17 mouse cellular contexts compared by ENCODE assay signal in the genomic region with DNA sequence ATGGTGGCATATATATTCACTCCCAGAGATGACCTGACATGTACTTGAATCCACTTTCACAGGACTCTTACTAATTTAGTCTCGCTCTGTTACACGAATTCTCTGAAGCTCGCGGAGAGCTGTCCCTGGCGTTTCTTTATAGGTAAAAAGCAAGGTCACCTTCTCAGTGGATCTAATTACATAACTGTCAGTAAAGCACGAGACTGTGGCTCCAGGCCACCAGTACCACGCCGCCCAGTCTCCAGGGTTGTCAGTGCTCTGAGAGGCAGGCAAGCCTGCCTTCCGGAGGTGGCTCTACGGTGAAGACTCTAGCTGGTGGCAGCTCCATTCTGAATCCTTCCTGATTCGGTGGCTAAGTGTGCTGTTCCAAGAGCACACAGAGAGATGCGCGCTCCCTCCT. TPM values are rescaled to one million over a fixed set of nuclear protein-coding genes. Genes with fewer than 3 reads are reported as not detected.
DNase-seq lines count a peak whose midpoint lies in the region; ATAC-seq and TF ChIP-seq lines count a peak whose summit lies in the region.
"Had no signal": no experiment of that assay in that cellular context is flagged by ENCODE, and none has a peak within 500 bp of the region (broad histone marks: within the 10 kb centered on the region; RNA-seq: fewer than 3 reads in every experiment).

No protein-coding gene starts in this region.

- 0 out of 2 replicates have a peak overlapping the region, but pooled peaks have one; percentile 28 for H3K27ac ChIP-seq in hindbrain, embryonic 14.5 days
- no peak overlapping the region for H3K27ac ChIP-seq in hindbrain, embryonic 11.5 days (ENCODE audit: low read depth, low read length)
- peak overlapping the region; percentile 61 for H3K27ac ChIP-seq in left cerebral cortex, adult 2 months
- H3K27ac ChIP-seq: liver, embryonic 15.5 days; neural tube, embryonic 13.5 days; stomach, embryonic 15.5 days had no signal

- ATAC-seq in hindbrain, embryonic 14.5 days (ENCODE audit: low FRiP score): no peak
- no peak for ATAC-seq in hindbrain, embryonic 11.5 days (ENCODE audit: low FRiP score)
- ATAC-seq: lung, postnatal 0 days had no signal

- H3K4me1 ChIP-seq in hindbrain, embryonic 14.5 days (replicated peaks; ENCODE audit: control insufficient read depth, insufficient read depth, low read length): peaks cover under 1% of the 10 kb centered on the region; the same call in 1 of the 2 replicates
- H3K4me1 ChIP-seq in hindbrain, embryonic 11.5 days (replicated peaks; ENCODE audit: control insufficient read depth, insufficient read depth, low read length): no peaks in the 10 kb centered on the region
- H3K4me1 ChIP-seq: liver, embryonic 15.5 days; stomach, embryonic 15.5 days had no signal

- H3K27me3 ChIP-seq in hindbrain, embryonic 14.5 days (ENCODE audit: control insufficient read depth, insufficient read depth, low read length): no peaks in the 10 kb centered on the region
- H3K27me3 ChIP-seq in hindbrain, embryonic 11.5 days (ENCODE audit: control insufficient read depth, insufficient read depth, low read length): no peaks in the 10 kb centered on the region
- H3K27me3 ChIP-seq: liver, embryonic 15.5 days; neural tube, embryonic 13.5 days; stomach, embryonic 15.5 days had no signal

- no peaks in the 10 kb centered on the region for H3K9me3 ChIP-seq in hindbrain, embryonic 14.5 days (ENCODE audit: control insufficient read depth, low read length)
- no peaks in the 10 kb centered on the region for H3K9me3 ChIP-seq in hindbrain, embryonic 11.5 days (ENCODE audit: control insufficient read depth, low read length)
- H3K9me3 ChIP-seq: G1E; liver, embryonic 15.5 days; neural tube, embryonic 13.5 days; stomach, embryonic 15.5 days had no signal

- no peak overlapping the region for H3K4me2 ChIP-seq in hindbrain, embryonic 14.5 days (replicated peaks)
- H3K4me2 ChIP-seq in hindbrain, embryonic 11.5 days (replicated peaks; ENCODE audit: low read depth, low read length): no peak overlapping the region
- H3K4me2 ChIP-seq: liver, embryonic 15.5 days; neural tube, embryonic 13.5 days; stomach, embryonic 15.5 days had no signal

- intact Hi-C loops in left cerebral cortex, adult 2 months (cut with DNase I): no loop called here
- intact Hi-C loops in left cerebral cortex, postnatal 4 days (cut with DNase I): loop anchor here (5.0 kb wide), 1 partner anchor 1418 kb away; no protein-coding TSS in a partner anchor
- intact Hi-C loops in heart, postnatal 10 days (cut with DNase I): no loop called here

- no peaks in the 10 kb centered on the region for H3K36me3 ChIP-seq in hindbrain, embryonic 14.5 days (replicated peaks; ENCODE audit: control insufficient read depth, insufficient read depth)
- H3K36me3 ChIP-seq in hindbrain, embryonic 11.5 days (ENCODE audit: control insufficient read depth, insufficient read depth, low read length): no peaks in the 10 kb centered on the region
- H3K36me3 ChIP-seq: G1E; liver, embryonic 15.5 days; neural tube, embryonic 13.5 days; stomach, embryonic 15.5 days had no signal

- 73% methylated on average over 13 of the region's 13 CpGs for WGBS in hindbrain, embryonic 14.5 days
- WGBS in hindbrain, embryonic 11.5 days: 87% methylated on average over 13 of the region's 13 CpGs

- no peak for TF ChIP-seq CTCF in left cerebral cortex, adult 2 months (IDR thresholded peaks at IDR 0.05)

- no peak overlapping the region for H3K4me3 ChIP-seq in hindbrain, embryonic 14.5 days (replicated peaks; ENCODE audit: low read length)
- no peak overlapping the region for H3K4me3 ChIP-seq in hindbrain, embryonic 11.5 days (ENCODE audit: low read depth, low read length)
- H3K4me3 ChIP-seq in left cerebral cortex, adult 2 months: no peak overlapping the region
- H3K4me3 ChIP-seq: liver, embryonic 15.5 days; neural tube, embryonic 13.5 days; stomach, embryonic 15.5 days had no signal

- no peak for DNase-seq in hindbrain, embryonic 14.5 days (ENCODE audit: low spot score)
- no peak for DNase-seq in hindbrain, embryonic 11.5 days (ENCODE audit: low spot score)
- DNase-seq in left cerebral cortex, adult 2 months (ENCODE audit: extremely low spot score in 1 of 2, low spot score in 2 of 2): no peak
- no peak for DNase-seq in left cerebral cortex, postnatal 4 days
- peak; percentile 32 to 56 for DNase-seq in heart, adult 9 months (ENCODE audit: low spot score in 2 of 2)
- peak; percentile 40 to 59 for DNase-seq in heart, postnatal 10 days
- no peak for DNase-seq in embryo, embryonic 10 days (ENCODE audit: low spot score)
- DNase-seq: adrenal gland, postnatal 36 days; cerebellum, adult 9-10 months; layer of hippocampus, adult 9-11 months; right cerebral cortex, postnatal 14 days; thymus, postnatal 14 days had no signal

- H3K9ac ChIP-seq in hindbrain, embryonic 14.5 days: no peak overlapping the region
- H3K9ac ChIP-seq in hindbrain, embryonic 11.5 days (ENCODE audit: low read depth, low read length): no peak overlapping the region
- H3K9ac ChIP-seq: liver, embryonic 15.5 days; neural tube, embryonic 13.5 days; stomach, embryonic 15.5 days had no signal

RNA-seq across cellular contexts. Expression of a gene that starts 43.0 kb away (rescaled TPM):
- polyA plus RNA-seq in hindbrain, embryonic 14.5 days (2014; fragmentation: Nextera tagmentation; extraction: Ambion mirVana): 0.65 and 1.3 TPM in 2 replicates
- polyA plus RNA-seq in hindbrain, embryonic 11.5 days (2014; fragmentation: Nextera tagmentation; extraction: Ambion mirVana): 0.22 and 0.31 TPM in 2 replicates
- total RNA-seq in left cerebral cortex, adult 2 months (2021): 10 to 100 TPM; 79.6 to 93.7 TPM
- 1 to 10 TPM; 1.2 to 1.3 TPM for total RNA-seq in left cerebral cortex, postnatal 4 days (2021)
- 10 to 100 TPM; 16.2 to 17.4 TPM for total RNA-seq in heart, postnatal 10 days (2021)
- polyA plus RNA-seq: G1E had no signal

Comparison
In these comparisons a context has a peak if more than half of its experiments do, and no peak if none do; other contexts are left out.
1. RNA of a gene that starts 43.0 kb away (total RNA-seq): 79.6 to 93.7 TPM in left cerebral cortex, adult 2 months and 16.2 to 17.4 TPM in heart, postnatal 10 days; 1.2 to 1.3 TPM in left cerebral cortex, postnatal 4 days; every median in the first group is over 4 times any median in the second.
2. DNase-seq: peak in heart, adult 9 months (2 of 2) and heart, postnatal 10 days (2 of 2); none in hindbrain, embryonic 14.5 days (single experiment), hindbrain, embryonic 11.5 days (single experiment), left cerebral cortex, adult 2 months (0 of 2), left cerebral cortex, postnatal 4 days (single experiment) and embryo, embryonic 10 days (single experiment).